In the genomic region with DNA sequence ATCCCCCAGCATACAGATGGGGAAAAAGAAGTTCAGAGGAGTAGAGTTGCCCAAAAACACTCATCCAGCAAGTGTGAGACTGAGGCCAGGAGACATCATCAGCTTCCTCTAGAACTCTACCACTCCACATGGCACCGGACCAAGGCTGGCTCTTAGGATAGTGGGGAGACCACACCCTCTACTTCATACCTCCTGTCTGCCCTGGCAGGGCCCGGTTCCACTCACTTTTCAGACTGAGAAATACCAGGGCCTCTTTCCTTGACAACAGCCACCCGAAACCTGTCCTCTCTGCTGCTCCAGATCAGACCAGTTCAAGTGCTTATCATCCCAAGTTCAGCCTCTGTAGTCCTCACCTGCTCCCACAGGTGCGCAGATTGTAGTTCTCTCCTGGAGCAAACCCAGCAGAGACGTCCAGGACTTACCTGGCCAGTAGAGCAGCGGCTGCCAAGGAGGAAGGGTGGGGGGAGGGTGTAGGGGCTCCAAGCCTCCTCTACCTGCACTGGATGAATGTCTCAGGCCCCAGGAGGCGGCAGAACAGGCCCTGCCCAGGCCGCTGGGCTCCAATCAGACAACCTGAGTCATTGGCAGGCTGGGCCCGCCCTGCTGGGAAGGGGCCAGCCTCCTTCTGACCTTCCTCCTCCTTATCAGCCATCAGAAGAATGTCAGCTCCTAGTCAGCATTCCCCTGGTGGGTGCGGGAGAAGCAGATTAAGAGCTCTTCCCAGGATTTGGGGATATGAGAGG, we compare ENCODE assay signal across 9 mouse cellular contexts. TPM values are rescaled to one million over a fixed set of nuclear protein-coding genes. Genes with fewer than 3 reads are reported as not detected.
DNase-seq lines count a peak whose midpoint lies in the region; ATAC-seq and TF ChIP-seq lines count a peak whose summit lies in the region.
"Had no signal": no experiment of that assay in that cellular context is flagged by ENCODE, and none has a peak within 500 bp of the region (broad histone marks: within the 10 kb centered on the region; RNA-seq: fewer than 3 reads in every experiment).

TSS of gene Sh3tc1 (minus strand) at position 452 of the 743 bp plus-strand sequence.

- H3K9me3 ChIP-seq in intestine, embryonic 15.5 days = no peaks in the 10 kb centered on the region
- no peaks in the 10 kb centered on the region for H3K9me3 ChIP-seq in neural tube, embryonic 15.5 days (replicated peaks)
- H3K9me3 ChIP-seq in midbrain, embryonic 16.5 days (replicated peaks; ENCODE audit: control insufficient read depth, low read length, poor library complexity, severe bottlenecking) = no peaks in the 10 kb centered on the region

- TF ChIP-seq POLR2A in bone marrow, adult 2 months (IDR thresholded peaks at IDR 0.05; ENCODE audit: borderline replicate concordance, control insufficient read depth, low read depth, low read length) = no peak

- TF ChIP-seq CTCF in bone marrow, adult 2 months (IDR thresholded peaks at IDR 0.05; ENCODE audit: control insufficient read depth, insufficient read depth, low read length) = no peak

- peaks cover 2% of the 10 kb centered on the region; the same call in 1 of the 2 replicates for H3K4me1 ChIP-seq in bone marrow, adult 2 months (ENCODE audit: control insufficient read depth, insufficient read depth, low read length)
- peaks cover 33% of the 10 kb centered on the region for H3K4me1 ChIP-seq in intestine, embryonic 15.5 days (replicated peaks)
- H3K4me1 ChIP-seq in neural tube, embryonic 15.5 days = no peaks in the 10 kb centered on the region
- no peaks in the 10 kb centered on the region; the same call in 1 of the 2 replicates for H3K4me1 ChIP-seq in midbrain, embryonic 16.5 days (ENCODE audit: control insufficient read depth, insufficient read depth, low read length)

- no peaks in the 10 kb centered on the region for H3K27me3 ChIP-seq in intestine, embryonic 15.5 days (replicated peaks)
- H3K27me3 ChIP-seq in neural tube, embryonic 15.5 days (replicated peaks) = peaks cover 19% of the 10 kb centered on the region
- H3K27me3 ChIP-seq in midbrain, embryonic 16.5 days (ENCODE audit: control insufficient read depth, insufficient read depth, low read depth, low read length) = peaks cover 8% of the 10 kb centered on the region; the same call in 1 of the 2 replicates

- WGBS in bone marrow, adult 2 months = 58% methylated on average over 10 of the region's 10 CpGs
- 19% methylated on average over 10 of the region's 10 CpGs for WGBS in intestine, embryonic 15.5 days
- WGBS in neural tube, embryonic 15.5 days = 24% methylated on average over 10 of the region's 10 CpGs
- WGBS in midbrain, embryonic 16.5 days = 20% methylated on average over 10 of the region's 10 CpGs

- DNase-seq in Muller cell, postnatal 12 days (ENCODE audit: inconsistent ontology term) = peak; percentile 24
- peak; percentile 83 for DNase-seq in lung, postnatal 25 days (ENCODE audit: low spot score)
- no peak for DNase-seq in cerebellum, adult 11 months
- no peak for DNase-seq in layer of hippocampus, postnatal 36 days
- DNase-seq: midbrain, embryonic 14.5 days had no signal

- peak within 1 kb of the TSS; percentile 39 for H3K9ac ChIP-seq in intestine, embryonic 15.5 days
- H3K9ac ChIP-seq in neural tube, embryonic 15.5 days (replicated peaks) = no peak within 1 kb of the TSS
- no peak within 1 kb of the TSS for H3K9ac ChIP-seq in midbrain, embryonic 16.5 days (ENCODE audit: low read depth, low read length)

- no peak within 1 kb of the TSS for H3K4me3 ChIP-seq in bone marrow, adult 2 months (replicated peaks; ENCODE audit: control insufficient read depth, low read depth, low read length)
- peak within 1 kb of the TSS; percentile 32 for H3K4me3 ChIP-seq in intestine, embryonic 15.5 days (replicated peaks)
- H3K4me3 ChIP-seq in neural tube, embryonic 15.5 days (replicated peaks) = no peak within 1 kb of the TSS
- H3K4me3 ChIP-seq in midbrain, embryonic 16.5 days (ENCODE audit: low read depth, low read length) = no peak within 1 kb of the TSS

- H3K4me2 ChIP-seq in intestine, embryonic 15.5 days (replicated peaks) = peak within 1 kb of the TSS; percentile 53
- no peak within 1 kb of the TSS for H3K4me2 ChIP-seq in neural tube, embryonic 15.5 days
- H3K4me2 ChIP-seq in midbrain, embryonic 16.5 days (ENCODE audit: low read length) = no peak within 1 kb of the TSS

- no peak within 1 kb of the TSS for H3K27ac ChIP-seq in bone marrow, adult 2 months (ENCODE audit: control insufficient read depth, insufficient read depth, low read depth, low read length, poor library complexity)
- H3K27ac ChIP-seq in intestine, embryonic 15.5 days = peak within 1 kb of the TSS; percentile 75
- H3K27ac ChIP-seq in neural tube, embryonic 15.5 days (replicated peaks) = no peak within 1 kb of the TSS
- H3K27ac ChIP-seq in midbrain, embryonic 16.5 days (ENCODE audit: low read length) = no peak within 1 kb of the TSS

- H3K36me3 ChIP-seq in intestine, embryonic 15.5 days = no peaks in the 10 kb centered on the region
- H3K36me3 ChIP-seq in neural tube, embryonic 15.5 days = no peaks in the 10 kb centered on the region
- no peaks in the 10 kb centered on the region for H3K36me3 ChIP-seq in midbrain, embryonic 16.5 days (ENCODE audit: control insufficient read depth, insufficient read depth, low read length)

- ATAC-seq in intestine, embryonic 15.5 days = peak; percentile 89
- no peak for ATAC-seq in neural tube, embryonic 15.5 days (ENCODE audit: low FRiP score)
- no peak for ATAC-seq in midbrain, embryonic 16.5 days

RNA-seq across cellular contexts. Expression of gene Sh3tc1, which starts in this region (rescaled TPM):
- polyA plus RNA-seq in bone marrow, adult 2 months (2011; ENCODE audit: insufficient read depth, insufficient read length, low replicate concordance, missing spikeins) = 7.9 and 18.9 TPM in 2 replicates
- polyA plus RNA-seq in intestine, embryonic 15.5 days (2015; fragmentation: Nextera tagmentation; extraction: Ambion mirVana) = 16.0 and 17.8 TPM in 2 replicates
- polyA plus RNA-seq in neural tube, embryonic 15.5 days (2015; fragmentation: Nextera tagmentation; extraction: Ambion mirVana) = 3.6 and 4.1 TPM in 2 replicates
- total RNA-seq in layer of hippocampus, postnatal 36 days (2021) = 1 to 10 TPM; 1.6 to 2.7 TPM
- polyA plus RNA-seq in midbrain, embryonic 16.5 days (2015; fragmentation: Nextera tagmentation; extraction: Ambion mirVana) = 1.8 and 3.2 TPM in 2 replicates

Comparison
In these comparisons a context has a peak if more than half of its experiments do, and no peak if none do; other contexts are left out.
1. DNase-seq: peak in Muller cell, postnatal 12 days (single experiment) and lung, postnatal 25 days (single experiment); none in cerebellum, adult 11 months (single experiment) and layer of hippocampus, postnatal 36 days (0 of 2).